Comparison of ENCODE assay signal across 31 mouse cellular contexts in genomic region chr12:54992814-54993213, GRCm38 (mm10). TPM values are rescaled to one million over a fixed set of nuclear protein-coding genes. Genes with fewer than 3 reads are reported as not detected.
DNase-seq lines count a peak whose midpoint lies in the region; ATAC-seq lines count a peak whose summit lies in the region.
"Had no signal": no experiment of that assay in that cellular context is flagged by ENCODE, and none has a peak within 500 bp of the region (broad histone marks: within the 10 kb centered on the region; RNA-seq: fewer than 3 reads in every experiment).

No protein-coding gene starts in this region.

- no peaks in the 10 kb centered on the region for H3K9me3 ChIP-seq in intestine, embryonic 14.5 days (ENCODE audit: control insufficient read depth, low read length)
- no peaks in the 10 kb centered on the region for H3K9me3 ChIP-seq in intestine, embryonic 16.5 days (ENCODE audit: control insufficient read depth, low read length)
- H3K9me3 ChIP-seq: embryonic facial prominence, embryonic 13.5 days; forebrain, embryonic 13.5 days; hindbrain, embryonic 12.5 days; midbrain, embryonic 12.5 days had no signal

- 81% methylated on average over 3 of the region's 3 CpGs for whole genome bisulfite sequencing in intestine, embryonic 14.5 days
- WGBS in intestine, embryonic 16.5 days, result 81% methylated on average over 3 of the region's 3 CpGs

- no peak overlapping the region for H3K9ac ChIP-seq in intestine, embryonic 14.5 days (ENCODE audit: low read length)
- H3K9ac ChIP-seq in intestine, embryonic 16.5 days (ENCODE audit: low read depth, low read length), result no peak overlapping the region
- H3K9ac ChIP-seq: embryonic facial prominence, embryonic 13.5 days; forebrain, embryonic 13.5 days; hindbrain, embryonic 12.5 days; liver, embryonic 14.5 days; midbrain, embryonic 12.5 days had no signal

- H3K27ac ChIP-seq in intestine, embryonic 14.5 days (ENCODE audit: low read depth), result no peak overlapping the region
- H3K27ac ChIP-seq in intestine, embryonic 16.5 days (ENCODE audit: low read length), result no peak overlapping the region
- H3K27ac ChIP-seq: embryonic facial prominence, embryonic 13.5 days; forebrain, embryonic 13.5 days; gastrocnemius, adult 2 months; hindbrain, embryonic 12.5 days; left cerebral cortex, adult 2 months; liver, embryonic 14.5 days; midbrain, embryonic 12.5 days; stomach, postnatal 0 days had no signal

- H3K27me3 ChIP-seq in intestine, embryonic 14.5 days (replicated peaks; ENCODE audit: control insufficient read depth, insufficient read depth, low read length), result no peaks in the 10 kb centered on the region
- H3K27me3 ChIP-seq in intestine, embryonic 16.5 days (replicated peaks; ENCODE audit: control insufficient read depth, insufficient read depth, low read length), result no peaks in the 10 kb centered on the region
- H3K27me3 ChIP-seq: embryonic facial prominence, embryonic 13.5 days; forebrain, embryonic 13.5 days; hindbrain, embryonic 12.5 days; midbrain, embryonic 12.5 days had no signal

- peak; percentile 24 for DNase-seq in intestine, embryonic 14.5 days (ENCODE audit: low spot score)
- peak; percentile 16 for DNase-seq in ovary, adult 18-20 months (ENCODE audit: low spot score)
- no peak for DNase-seq in ovary, postnatal 36 days (ENCODE audit: low spot score)
- DNase-seq in adrenal gland, postnatal 36 days, result peak; percentile 7 to 33
- no peak for DNase-seq in embryo, embryonic 10 days (ENCODE audit: low spot score)
- DNase-seq: cerebellum, adult 11 months; cerebellum, adult 9-11 months; gastrocnemius, adult 2 months; heart, adult 18-20 months; kidney, adult 18-20 months; layer of hippocampus, adult 9-11 months; right cerebral cortex, postnatal 14 days; thymus, adult 2 months had no signal

- no peak overlapping the region for H3K4me3 ChIP-seq in intestine, embryonic 14.5 days (ENCODE audit: low read depth, low read length)
- H3K4me3 ChIP-seq in intestine, embryonic 16.5 days (ENCODE audit: low read length), result no peak overlapping the region
- H3K4me3 ChIP-seq: embryonic facial prominence, embryonic 13.5 days; forebrain, embryonic 13.5 days; gastrocnemius, adult 2 months; hindbrain, embryonic 12.5 days; left cerebral cortex, adult 2 months; midbrain, embryonic 12.5 days had no signal

- H3K36me3 ChIP-seq in intestine, embryonic 14.5 days (ENCODE audit: control insufficient read depth, insufficient read depth, low read length), result no peaks in the 10 kb centered on the region
- no peaks in the 10 kb centered on the region for H3K36me3 ChIP-seq in intestine, embryonic 16.5 days (ENCODE audit: control insufficient read depth, insufficient read depth, low read length)
- H3K36me3 ChIP-seq: embryonic facial prominence, embryonic 13.5 days; hindbrain, embryonic 12.5 days; midbrain, embryonic 12.5 days had no signal

- no peak for ATAC-seq in intestine, embryonic 14.5 days (replicated peaks; ENCODE audit: low FRiP score, low TSS enrichment, low read depth)
- ATAC-seq in intestine, embryonic 16.5 days, result no peak
- ATAC-seq in erythroid progenitor cell, adult 5-6 weeks (replicated peaks; ENCODE audit: low FRiP score, poor library complexity, severe bottlenecking), result no peak
- ATAC-seq: forebrain, embryonic 13.5 days had no signal

- H3K4me2 ChIP-seq in intestine, embryonic 14.5 days (ENCODE audit: low read length), result no peak overlapping the region
- no peak overlapping the region for H3K4me2 ChIP-seq in intestine, embryonic 16.5 days (ENCODE audit: low read depth, low read length)
- H3K4me2 ChIP-seq: embryonic facial prominence, embryonic 13.5 days; forebrain, embryonic 13.5 days; hindbrain, embryonic 12.5 days; midbrain, embryonic 12.5 days had no signal

- no peaks in the 10 kb centered on the region for H3K4me1 ChIP-seq in intestine, embryonic 14.5 days (replicated peaks; ENCODE audit: control insufficient read depth, insufficient read depth, low read length)
- no peaks in the 10 kb centered on the region for H3K4me1 ChIP-seq in intestine, embryonic 16.5 days (ENCODE audit: control insufficient read depth, insufficient read depth, low read length)
- H3K4me1 ChIP-seq: embryonic facial prominence, embryonic 13.5 days; forebrain, embryonic 13.5 days; hindbrain, embryonic 12.5 days; midbrain, embryonic 12.5 days had no signal

RNA-seq across cellular contexts. Expression of gene Gm20403, which starts 6.5 kb away (rescaled TPM):
- not detected in 2 replicates for polyA plus RNA-seq in intestine, embryonic 14.5 days (2014; fragmentation: Nextera tagmentation; extraction: Ambion mirVana)
- polyA plus RNA-seq in intestine, embryonic 16.5 days (2015; fragmentation: Nextera tagmentation; extraction: Ambion mirVana), result not detected in 2 replicates
- not detected for total RNA-seq in adrenal gland, postnatal 36 days (2021)
- total RNA-seq in erythroid progenitor cell, adult 5-6 weeks (2015; ENCODE audit: low replicate concordance), result not detected in 2 replicates
- total RNA-seq in erythroid progenitor cell, adult 5-6 weeks (2017; ENCODE audit: low replicate concordance), result not detected in 2 replicates
- total RNA-seq: gastrocnemius, adult 2 months; heart, adult 18-20 months; heart, postnatal 25 days; left cerebral cortex, adult 2 months; left cerebral cortex, postnatal 36 days; neutrophil, adult 5-6 weeks had no signal
- polyA plus RNA-seq: cortical plate, adult 2 months; embryonic facial prominence, embryonic 13.5 days; forebrain, embryonic 13.5 days; heart, embryonic 14.5 days; hindbrain, embryonic 12.5 days; kidney, embryonic 16.5 days; large intestine, adult 2 months; limb, embryonic 14.5 days; liver, embryonic 14.5 days; macrophage; midbrain, embryonic 12.5 days; thymus, adult 2 months had no signal

RNA-seq across cellular contexts. Expression of gene Baz1a, which starts 21.3 kb away (rescaled TPM):
- 26.5 and 28.9 TPM in 2 replicates for polyA plus RNA-seq in intestine, embryonic 14.5 days (2014; fragmentation: Nextera tagmentation; extraction: Ambion mirVana)
- polyA plus RNA-seq in intestine, embryonic 16.5 days (2015; fragmentation: Nextera tagmentation; extraction: Ambion mirVana), result 17.9 and 19.4 TPM in 2 replicates
- total RNA-seq in adrenal gland, postnatal 36 days (2021), result 10 to 100 TPM; 19.7 to 35.8 TPM
- 176 and 191 TPM in 2 replicates for total RNA-seq in erythroid progenitor cell, adult 5-6 weeks (2015; ENCODE audit: low replicate concordance)
- 72.9 and 78.6 TPM in 2 replicates for total RNA-seq in erythroid progenitor cell, adult 5-6 weeks (2017; ENCODE audit: low replicate concordance)

Comparison
In these comparisons a context has a peak if more than half of its experiments do, and no peak if none do; other contexts are left out.
1. DNase-seq: peak in intestine, embryonic 14.5 days (single experiment), ovary, adult 18-20 months (single experiment) and adrenal gland, postnatal 36 days (2 of 2); none in ovary, postnatal 36 days (single experiment) and embryo, embryonic 10 days (single experiment).